Mouse (Mus musculus): ENCODE measurements around the gene Wnt7b.

The Wnt7b gene

DNA sequence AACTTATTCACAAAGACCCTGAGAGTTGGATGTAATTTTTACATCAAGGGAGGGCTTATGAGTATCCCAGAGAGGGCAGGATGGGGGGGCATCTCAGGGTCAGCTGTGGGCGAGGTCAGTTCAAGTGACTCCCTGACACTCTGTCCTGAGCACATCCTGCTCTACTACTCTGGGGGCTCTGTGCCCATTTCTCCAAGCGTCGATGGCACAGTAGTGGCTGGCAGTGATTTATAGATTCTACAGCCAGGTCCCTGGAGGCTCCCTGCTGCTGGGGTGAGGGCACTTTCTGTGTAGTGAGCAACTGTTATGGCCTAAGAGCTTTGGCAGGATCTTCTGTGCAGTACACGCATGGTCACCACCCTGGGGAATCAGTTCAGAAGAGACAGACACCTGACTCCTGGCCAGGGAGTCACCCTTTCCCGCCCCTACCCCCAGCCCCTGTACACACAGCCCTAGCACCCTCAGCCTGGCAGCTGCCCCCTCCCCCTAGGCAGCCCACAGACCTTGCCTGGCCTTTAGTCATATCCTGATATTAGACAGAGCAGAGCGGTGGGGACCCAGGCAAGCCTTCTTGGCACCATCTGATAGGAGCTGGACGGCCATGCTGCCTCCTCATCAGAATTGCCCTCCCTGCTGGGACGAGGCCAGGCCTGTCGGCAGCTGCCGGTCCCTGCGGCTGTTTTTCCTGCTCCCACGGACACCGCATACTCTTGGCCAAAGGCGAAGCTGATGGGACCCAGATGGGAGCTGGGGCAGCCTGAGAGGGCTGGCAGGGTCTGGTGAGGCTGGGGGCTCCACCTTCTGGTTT, 77.0 kb downstream of the Wnt7b start:
- DNase-seq = peak; percentile 90

DNA sequence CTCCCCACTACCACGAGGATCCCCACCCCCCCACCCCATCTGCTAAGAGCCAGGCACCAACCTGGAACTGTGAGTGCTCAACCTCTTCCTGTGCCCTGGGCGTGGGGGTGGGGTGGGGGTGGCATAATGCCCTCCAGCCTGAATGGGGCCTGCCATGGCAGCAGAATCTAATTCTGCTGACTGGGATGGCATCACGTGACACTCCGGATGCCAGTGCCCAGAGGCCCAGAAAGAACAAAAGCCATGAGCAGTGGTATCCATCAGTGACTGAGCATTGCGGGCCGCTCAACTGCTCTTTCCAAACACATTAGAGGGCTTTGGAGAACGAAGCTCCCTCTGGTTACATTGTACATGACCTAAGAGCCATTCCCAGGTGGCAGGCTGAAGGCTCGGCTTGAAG, 79.1 kb downstream of the Wnt7b start, which contains the start of gene 7530416G11Rik:
Gene 7530416G11Rik, minus strand, starts transcription at position 101 of the 400 bp plus-strand sequence.
- no peak for DNase-seq

DNA sequence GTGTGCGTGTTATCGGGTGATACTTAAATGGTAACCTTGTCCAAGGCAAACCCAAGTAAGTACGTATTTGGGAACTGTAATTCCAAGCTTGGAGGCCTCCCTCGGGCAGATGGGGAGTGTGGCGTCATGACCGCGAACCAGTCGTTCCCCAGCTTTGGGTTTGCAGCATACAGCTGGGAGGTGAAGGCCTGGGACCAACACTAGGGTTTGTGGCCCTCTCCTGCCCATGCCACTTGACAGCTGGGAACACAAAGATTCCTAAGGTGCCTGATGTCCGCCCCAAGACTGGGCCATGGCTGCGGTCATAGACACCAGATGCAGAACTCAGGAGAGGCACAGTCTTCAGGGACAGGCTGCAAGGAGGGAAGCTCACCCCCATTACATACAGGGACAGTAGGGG, 82.0 kb downstream of the Wnt7b start:
- DNase-seq = peak; percentile 70

DNA sequence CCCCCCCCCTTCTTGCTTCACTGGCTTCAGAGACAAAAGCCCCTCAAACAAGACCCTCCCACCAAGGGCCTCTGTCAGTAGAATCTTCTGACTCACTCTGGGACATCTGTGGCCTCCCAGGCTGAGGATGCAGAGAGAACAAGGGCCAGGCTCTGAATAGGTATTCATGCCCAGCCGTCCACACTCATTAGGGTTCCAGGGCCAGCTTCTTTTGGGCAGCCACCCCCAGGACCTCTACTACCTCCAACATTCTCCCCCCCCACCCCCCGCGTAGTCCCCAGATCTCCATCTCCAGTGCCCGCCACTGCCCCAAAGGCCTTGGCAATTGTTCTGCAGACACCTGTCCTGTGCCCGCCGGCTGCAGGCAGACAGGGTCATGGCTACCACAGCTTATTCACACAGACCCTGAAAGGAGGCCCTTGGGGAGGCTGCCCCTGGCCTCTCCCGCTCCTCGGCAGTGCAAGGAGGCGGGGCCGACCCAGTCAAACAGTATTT, 84.2 kb downstream of the Wnt7b start:
- peak; percentile 61 for DNase-seq

DNA sequence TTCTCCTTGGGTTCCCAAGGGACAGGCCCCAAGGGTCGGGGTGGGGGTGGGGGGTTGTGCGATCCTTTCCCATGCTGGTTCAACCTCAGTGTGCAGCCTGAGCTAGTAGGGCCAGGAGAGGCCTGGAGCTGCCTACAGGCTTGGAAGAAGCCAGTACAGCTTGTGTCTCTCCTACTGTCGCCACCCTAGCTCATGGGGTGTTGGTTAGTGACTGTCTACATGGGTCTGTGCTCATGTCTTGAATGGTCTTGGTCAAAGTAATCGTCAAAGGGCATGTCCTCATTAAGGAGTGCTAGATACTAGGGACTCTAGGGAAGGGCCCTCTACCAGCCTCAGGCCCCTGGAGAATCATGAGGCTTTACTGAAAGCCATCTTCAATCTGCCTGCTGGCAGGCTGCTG, 84.7 kb downstream of the Wnt7b start:
- DNase-seq = peak; percentile 72

DNA sequence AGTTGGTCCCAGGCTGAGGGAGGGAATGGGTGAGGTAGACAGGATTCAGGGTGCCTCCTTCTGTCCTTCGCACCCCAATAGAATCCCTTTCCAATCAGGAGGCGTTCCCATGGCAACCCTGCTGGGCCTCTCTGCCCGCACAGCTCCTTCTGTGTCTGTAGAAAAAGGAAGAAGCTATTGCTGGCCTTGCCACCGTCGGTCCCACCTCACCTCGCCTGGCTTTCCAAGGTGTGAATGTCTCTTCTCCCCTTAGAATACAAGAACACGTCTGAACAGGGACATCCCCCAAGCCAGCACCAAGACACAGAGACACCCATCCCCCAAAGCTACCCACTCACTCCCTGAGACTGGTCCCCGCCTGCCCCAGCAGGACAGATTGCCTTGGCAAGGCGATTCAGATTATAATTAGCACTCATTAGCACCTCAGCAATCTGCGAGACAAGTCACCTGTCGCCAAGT, 88.1 kb downstream of the Wnt7b start:
- peak; percentile 71 for DNase-seq

DNA sequence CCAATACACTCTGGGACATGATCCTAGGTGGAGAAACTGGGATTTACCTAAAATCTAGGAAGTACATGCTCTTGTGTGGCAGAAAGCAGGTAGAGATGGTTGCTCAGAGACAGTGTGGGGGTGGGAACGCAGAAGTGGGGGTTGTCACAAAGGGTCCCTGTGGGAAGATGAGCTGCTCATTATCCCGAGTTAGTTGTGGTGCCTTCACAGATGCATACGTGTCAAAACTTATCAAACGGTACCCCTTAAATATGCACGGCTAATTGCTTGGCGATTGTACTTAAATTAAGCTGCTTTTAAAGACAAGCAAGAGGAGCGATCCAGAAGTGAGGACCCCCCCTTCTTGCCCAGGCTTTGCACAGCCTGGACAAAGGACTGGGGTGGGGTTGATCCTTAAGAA, 92.5 kb downstream of the Wnt7b start:
- peak; percentile 58 for DNase-seq

DNA sequence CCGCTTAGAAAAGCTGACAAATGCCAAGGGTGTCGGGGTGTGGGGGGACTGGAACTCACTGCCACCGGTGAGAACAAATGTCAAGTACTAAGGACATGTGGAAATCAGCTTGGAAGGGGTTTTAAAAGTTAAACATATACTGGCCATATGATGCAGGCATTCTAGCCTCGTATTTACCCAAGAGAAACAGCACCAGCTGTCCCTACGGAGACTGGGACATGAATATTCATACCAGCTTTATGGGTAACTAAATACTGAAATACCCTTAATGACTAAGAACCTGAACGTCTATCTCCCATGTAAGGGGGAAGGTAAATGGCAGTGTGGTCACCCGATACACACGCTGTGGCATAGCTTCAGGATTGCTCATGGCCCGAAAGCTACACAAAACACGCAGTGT, 93.4 kb downstream of the Wnt7b start:
- DNase-seq = no peak

Measured in heart, adult 11 months (tissue).